ENCODE assay signal across 8 mouse cellular contexts in the genomic region with DNA sequence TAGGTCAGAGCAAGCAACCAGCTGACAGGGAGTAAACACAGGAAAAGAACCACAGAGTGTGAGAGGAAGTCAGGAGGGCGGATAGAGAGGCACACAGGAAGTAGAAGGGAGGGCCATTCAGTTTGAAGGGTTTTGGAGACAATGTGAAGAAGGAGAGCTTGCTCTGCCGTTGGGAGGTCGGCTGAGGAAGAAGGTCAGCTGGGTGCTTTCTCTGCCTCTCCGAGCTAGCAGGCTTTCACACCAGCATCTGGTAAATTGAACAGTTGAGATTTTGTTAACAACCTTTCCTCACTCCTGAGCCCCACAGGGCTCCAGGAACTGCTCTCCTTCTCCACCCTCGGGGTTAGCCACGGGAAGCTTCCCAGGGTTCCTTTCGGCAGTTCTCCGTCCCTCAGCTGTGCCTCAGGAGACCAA.
DNase-seq lines count a peak whose midpoint lies in the region; ATAC-seq and TF ChIP-seq lines count a peak whose summit lies in the region.

No protein-coding gene starts in this region.

- H3K36me3 ChIP-seq in testis, adult 2 months (ENCODE audit: control insufficient read depth, insufficient read depth, low read length), result no peaks in the 10 kb centered on the region
- H3K36me3 ChIP-seq in heart, embryonic 15.5 days, result no peaks in the 10 kb centered on the region
- no peaks in the 10 kb centered on the region for H3K36me3 ChIP-seq in limb, embryonic 10.5 days

- peak; percentile 33; the same call in 1 of the 2 replicates for TF ChIP-seq POLR2A in testis, adult 2 months (IDR thresholded peaks at IDR 0.05; ENCODE audit: control insufficient read depth, low read depth, low read length)

- no peak overlapping the region; the same call in 1 of the 2 replicates for H3K9ac ChIP-seq in heart, embryonic 15.5 days

- peak overlapping the region; percentile 36 for H3K4me2 ChIP-seq in heart, embryonic 15.5 days

- WGBS in heart, embryonic 15.5 days, result 40% methylated on average over 8 of the region's 8 CpGs
- WGBS in limb, embryonic 10.5 days, result 71% methylated on average over 8 of the region's 8 CpGs

- H3K9me3 ChIP-seq in heart, embryonic 15.5 days (replicated peaks), result no peaks in the 10 kb centered on the region
- H3K9me3 ChIP-seq in limb, embryonic 10.5 days (replicated peaks), result no peaks in the 10 kb centered on the region

- H3K4me3 ChIP-seq in testis, adult 2 months (ENCODE audit: control insufficient read depth, low read depth, low read length), result peak overlapping the region; percentile 78
- H3K4me3 ChIP-seq in heart, embryonic 15.5 days, result peak overlapping the region; percentile 42
- peak overlapping the region; percentile 15; the same call in 1 of the 2 replicates for H3K4me3 ChIP-seq in limb, embryonic 10.5 days

- H3K4me1 ChIP-seq in testis, adult 2 months (ENCODE audit: control insufficient read depth, insufficient read depth, low read length), result peaks cover 4% of the 10 kb centered on the region
- H3K4me1 ChIP-seq in heart, embryonic 15.5 days (replicated peaks), result no peaks in the 10 kb centered on the region
- H3K4me1 ChIP-seq in limb, embryonic 10.5 days, result peaks cover 4% of the 10 kb centered on the region; the same call in 1 of the 2 replicates

- no peak for ATAC-seq in heart, embryonic 15.5 days (replicated peaks; ENCODE audit: insufficient number of reproducible peaks, insufficient read depth, low FRiP score, low read depth)

- H3K27ac ChIP-seq in testis, adult 2 months (ENCODE audit: control insufficient read depth, insufficient read depth, low read depth, low read length), result peak overlapping the region; percentile 85
- no peak overlapping the region for H3K27ac ChIP-seq in heart, embryonic 15.5 days
- peak overlapping the region; percentile 56; the same call in 1 of the 2 replicates for H3K27ac ChIP-seq in limb, embryonic 10.5 days

- H3K27me3 ChIP-seq in testis, adult 2 months (ENCODE audit: control insufficient read depth, insufficient read depth, low read length), result no peaks in the 10 kb centered on the region
- no peaks in the 10 kb centered on the region for H3K27me3 ChIP-seq in heart, embryonic 15.5 days
- no peaks in the 10 kb centered on the region for H3K27me3 ChIP-seq in limb, embryonic 10.5 days (ENCODE audit: low read depth, poor library complexity, severe bottlenecking)

- TF ChIP-seq CTCF in testis, adult 2 months (IDR thresholded peaks at IDR 0.05; ENCODE audit: control insufficient read depth, insufficient read depth, insufficient replicate concordance, low read depth, low read length), result no peak

- no peak for DNase-seq in testis, postnatal 14 days (ENCODE audit: low spot score)
- no peak for DNase-seq in limb, embryonic 10.5 days (ENCODE audit: low spot score)
- peak; percentile 68 for DNase-seq in naive thymus-derived CD4-positive, alpha-beta T cell, adult 2 months (ENCODE audit: low read depth)
- no peak for DNase-seq in layer of hippocampus, postnatal 10 days (ENCODE audit: low spot score in 2 of 2)
- no peak for DNase-seq in layer of hippocampus, postnatal 36 days
- no peak for DNase-seq in urinary bladder, postnatal 25 days (ENCODE audit: low spot score)

Comparison
In these comparisons a context has a peak if more than half of its experiments do, and no peak if none do; other contexts are left out.
1. H3K4me3 ChIP-seq: peak in every context shown above with its lines; median percentile 78 in testis, adult 2 months; 42 in heart, embryonic 15.5 days; 15 in limb, embryonic 10.5 days.